Mouse (Mus musculus): ENCODE results near the gene Olfr1275. TPM values are rescaled to one million over a fixed set of nuclear protein-coding genes. Genes with fewer than 3 reads are reported as not detected.

Olfr1275 gene
- polyA plus RNA-seq (2012; rRNA removed) (not detected in 2 replicates), polyA plus RNA-seq (2014; fragmentation: Nextera tagmentation; extraction: Ambion mirVana) (not detected in 2 replicates)

DNA sequence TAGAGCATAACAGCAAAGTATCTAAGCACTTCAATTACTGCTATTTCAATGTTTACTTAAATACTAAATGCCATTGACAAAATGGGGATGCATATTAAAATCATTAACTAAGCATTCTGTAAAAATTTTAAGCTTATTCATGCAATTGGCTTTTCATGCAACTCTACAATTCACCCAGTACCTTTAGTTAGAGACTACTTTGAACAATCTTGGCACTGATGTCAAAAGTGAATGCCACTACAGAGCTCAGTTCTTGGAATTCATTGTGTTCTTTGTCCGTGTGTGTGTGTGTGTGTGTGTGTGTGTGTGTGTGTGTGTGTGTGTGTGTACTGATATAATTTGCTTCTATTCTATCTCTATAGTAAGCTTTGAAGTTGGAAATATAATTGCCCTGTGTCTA lies at the start of gene Olfr1275:
Gene Olfr1275 (minus strand): TSS at position 101 of the 400 bp plus-strand sequence.
- no peak within 1 kb of the TSS for H3K4me3 ChIP-seq (ENCODE audit: insufficient read depth in 1 of 2, low read depth in 2 of 2, low read length in 2 of 2)
- no peak for DNase-seq (ENCODE audit: low read depth in 3 of 3, low spot score in 3 of 3)
- H3K9me3 ChIP-seq (ENCODE audit: control insufficient read depth, low read length) = no peaks in the 10 kb centered on the region
- WGBS (ENCODE audit: insufficient replicate concordance) = 43% methylated on average over 1 of the region's 1 CpGs
- H3K27me3 ChIP-seq (ENCODE audit: control insufficient read depth, insufficient read depth, low read length) = no peaks in the 10 kb centered on the region
- H3K36me3 ChIP-seq (replicated peaks; ENCODE audit: control insufficient read depth, insufficient read depth, low read depth) = no peaks in the 10 kb centered on the region
- no peak within 1 kb of the TSS for H3K27ac ChIP-seq
- no peak within 1 kb of the TSS for H3K9ac ChIP-seq (replicated peaks)
- TF ChIP-seq EP300 (IDR thresholded peaks at IDR 0.05; ENCODE audit: low read depth) = no peak
- no peak for TF ChIP-seq CTCF (IDR thresholded peaks at IDR 0.05; ENCODE audit: low read depth)
- no peak within 1 kb of the TSS for H3K4me2 ChIP-seq (ENCODE audit: low read depth)
- no peaks in the 10 kb centered on the region for H3K4me1 ChIP-seq (replicated peaks; ENCODE audit: control insufficient read depth in 2 of 2, insufficient read depth in 2 of 2, low read length in 1 of 2)
- no peak for ATAC-seq (ENCODE audit: insufficient read depth)

DNA sequence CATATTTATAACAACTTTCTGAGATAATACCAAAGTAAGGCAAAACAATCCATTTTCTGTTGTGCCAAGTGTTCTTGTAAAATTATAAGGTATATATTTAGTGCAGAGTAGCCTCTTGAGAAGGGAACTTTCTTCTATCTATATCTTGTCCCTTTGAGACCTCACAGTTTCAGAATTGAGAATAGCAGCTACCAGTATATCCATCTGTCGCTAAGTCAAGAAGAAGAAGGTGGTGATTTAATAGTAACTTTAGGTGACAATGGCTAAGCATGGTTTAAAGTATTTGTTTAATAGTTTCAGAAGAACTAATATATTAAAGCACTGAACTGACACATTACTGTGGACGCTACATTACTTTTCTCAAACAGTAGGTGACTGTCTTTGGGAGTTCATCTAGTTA lies 38.9 kb upstream of the Olfr1275 start, which contains the start of gene Olfr1277:
Gene Olfr1277 (minus strand): TSS at position 101 of the 400 bp plus-strand sequence.
- DNase-seq (ENCODE audit: low read depth in 3 of 3, low spot score in 3 of 3) (no peak), ATAC-seq (ENCODE audit: insufficient read depth) (no peak)
- Histone ChIP-seq H3K36me3 (replicated peaks; ENCODE audit: control insufficient read depth, insufficient read depth, low read depth) (no peaks in the 10 kb centered on the region), H3K27me3 (ENCODE audit: control insufficient read depth, insufficient read depth, low read length) (no peaks in the 10 kb centered on the region), H3K9me3 (ENCODE audit: control insufficient read depth, low read length) (no peaks in the 10 kb centered on the region), H3K27ac (no peak within 1 kb of the TSS), H3K4me2 (ENCODE audit: low read depth) (no peak within 1 kb of the TSS), H3K4me1 (replicated peaks; ENCODE audit: control insufficient read depth in 2 of 2, insufficient read depth in 2 of 2, low read length in 1 of 2) (no peaks in the 10 kb centered on the region), H3K4me3 (ENCODE audit: insufficient read depth in 1 of 2, low read depth in 2 of 2, low read length in 2 of 2) (no peak within 1 kb of the TSS), H3K9ac (replicated peaks) (no peak within 1 kb of the TSS)
- 45% methylated on average over 2 of the region's 2 CpGs for WGBS (ENCODE audit: insufficient replicate concordance)
- no peak for TF ChIP-seq EP300 (IDR thresholded peaks at IDR 0.05; ENCODE audit: low read depth)
- TF ChIP-seq CTCF (IDR thresholded peaks at IDR 0.05; ENCODE audit: low read depth) = no peak

DNA sequence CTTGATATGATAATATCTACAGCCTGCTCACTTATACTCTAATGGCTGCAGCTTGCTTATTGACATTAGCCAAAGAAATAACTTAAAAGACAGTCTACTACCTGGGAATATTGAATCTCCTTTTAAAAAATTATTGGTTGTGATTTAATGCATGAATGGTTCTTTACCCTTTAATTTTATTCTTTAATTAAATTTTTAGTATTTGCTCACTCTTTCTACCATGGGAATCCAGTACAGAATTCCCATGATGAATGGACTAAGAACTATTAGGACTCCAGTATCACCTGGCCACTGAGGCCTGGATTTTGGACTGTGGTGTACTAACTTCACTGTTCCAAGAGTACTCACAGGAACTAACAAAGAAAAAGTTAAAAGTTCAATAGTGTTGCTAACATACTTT lies 19.1 kb upstream of the Olfr1275 start, which contains the start of gene Olfr1276:
Gene Olfr1276 (plus strand): TSS at position 301 of the 400 bp plus-strand sequence.
- H3K9me3 ChIP-seq (ENCODE audit: control insufficient read depth, low read length) = no peaks in the 10 kb centered on the region
- no peak within 1 kb of the TSS for H3K4me2 ChIP-seq (ENCODE audit: low read depth)
- H3K36me3 ChIP-seq (replicated peaks; ENCODE audit: control insufficient read depth, insufficient read depth, low read depth) = no peaks in the 10 kb centered on the region
- no peak for DNase-seq (ENCODE audit: low read depth in 3 of 3, low spot score in 3 of 3)
- H3K9ac ChIP-seq (replicated peaks) = no peak within 1 kb of the TSS
- TF ChIP-seq EP300 (IDR thresholded peaks at IDR 0.05; ENCODE audit: low read depth) (no peak), CTCF (IDR thresholded peaks at IDR 0.05; ENCODE audit: low read depth) (no peak)
- no peaks in the 10 kb centered on the region for H3K4me1 ChIP-seq (replicated peaks; ENCODE audit: control insufficient read depth in 2 of 2, insufficient read depth in 2 of 2, low read length in 1 of 2)
- H3K27me3 ChIP-seq (ENCODE audit: control insufficient read depth, insufficient read depth, low read length) = no peaks in the 10 kb centered on the region
- ATAC-seq (ENCODE audit: insufficient read depth) = no peak
- no peak within 1 kb of the TSS for H3K27ac ChIP-seq
- no peak within 1 kb of the TSS for H3K4me3 ChIP-seq (ENCODE audit: insufficient read depth in 1 of 2, low read depth in 2 of 2, low read length in 2 of 2)

DNA sequence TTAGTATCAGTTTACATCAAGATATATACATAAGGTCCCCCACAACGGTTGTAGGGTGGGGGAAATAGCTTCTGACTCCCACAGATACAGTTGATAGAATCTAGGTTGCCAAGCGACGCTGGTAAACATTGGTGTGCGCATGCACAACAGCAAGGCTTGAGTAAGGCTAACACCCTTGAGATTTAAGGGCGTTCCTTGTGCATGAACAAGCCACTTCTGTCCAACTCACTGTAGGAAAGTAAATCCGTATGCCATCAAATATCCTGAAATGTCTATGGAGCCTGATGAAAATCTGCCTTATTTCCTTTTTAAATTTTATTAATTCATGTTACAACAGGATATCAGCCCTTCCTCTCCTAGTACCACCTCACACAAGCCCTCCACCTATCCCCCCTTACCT lies 5.6 kb downstream of the Olfr1275 start, which contains the start of gene 4930430A15Rik:
Gene 4930430A15Rik (minus strand): TSS at position 101 of the 400 bp plus-strand sequence.
- Histone ChIP-seq H3K9me3 (ENCODE audit: control insufficient read depth, low read length) (no peaks in the 10 kb centered on the region), H3K27me3 (ENCODE audit: control insufficient read depth, insufficient read depth, low read length) (no peaks in the 10 kb centered on the region), H3K36me3 (replicated peaks; ENCODE audit: control insufficient read depth, insufficient read depth, low read depth) (no peaks in the 10 kb centered on the region), H3K4me1 (replicated peaks; ENCODE audit: control insufficient read depth in 2 of 2, insufficient read depth in 2 of 2, low read length in 1 of 2) (no peaks in the 10 kb centered on the region), H3K4me3 (ENCODE audit: insufficient read depth in 1 of 2, low read depth in 2 of 2, low read length in 2 of 2) (no peak within 1 kb of the TSS), H3K9ac (replicated peaks) (no peak within 1 kb of the TSS), H3K4me2 (ENCODE audit: low read depth) (no peak within 1 kb of the TSS), H3K27ac (no peak within 1 kb of the TSS)
- DNase-seq (ENCODE audit: low read depth in 3 of 3, low spot score in 3 of 3) = no peak
- TF ChIP-seq EP300 (IDR thresholded peaks at IDR 0.05; ENCODE audit: low read depth) = no peak
- no peak for ATAC-seq (ENCODE audit: insufficient read depth)
- WGBS (ENCODE audit: insufficient replicate concordance) = 61% methylated on average over 6 of the region's 6 CpGs

GRCm38 (mm10) chr2:111182068-111182467 lies 53.0 kb downstream of the Olfr1275 start:
- WGBS (ENCODE audit: insufficient replicate concordance) = 81% methylated on average over 11 of the region's 11 CpGs
- H3K27me3 ChIP-seq (ENCODE audit: control insufficient read depth, insufficient read depth, low read length) = no peaks in the 10 kb centered on the region
- H3K4me3 ChIP-seq (ENCODE audit: insufficient read depth in 1 of 2, low read depth in 2 of 2, low read length in 2 of 2) = no peak overlapping the region

More at GRCm38 (mm10) chr2:111182068-111182467, 53.0 kb downstream of the Olfr1275 start:
- H3K36me3 ChIP-seq (replicated peaks; ENCODE audit: control insufficient read depth, insufficient read depth, low read depth) = no peaks in the 10 kb centered on the region
- DNase-seq (ENCODE audit: low read depth in 3 of 3, low spot score in 3 of 3) (no peak), ATAC-seq (ENCODE audit: insufficient read depth) (no peak)
- H3K9me3 ChIP-seq (ENCODE audit: control insufficient read depth, low read length) = no peaks in the 10 kb centered on the region
- H3K4me2 ChIP-seq (ENCODE audit: low read depth) = no peak overlapping the region
- H3K9ac ChIP-seq (replicated peaks) = no peak overlapping the region
- no peak overlapping the region for H3K27ac ChIP-seq
- no peak for TF ChIP-seq CTCF (IDR thresholded peaks at IDR 0.05; ENCODE audit: low read depth)
- no peak for TF ChIP-seq EP300 (IDR thresholded peaks at IDR 0.05; ENCODE audit: low read depth)
- H3K4me1 ChIP-seq (replicated peaks; ENCODE audit: control insufficient read depth in 2 of 2, insufficient read depth in 2 of 2, low read length in 1 of 2) = no peaks in the 10 kb centered on the region

Other genes with a start within 250 kb of the Olfr1275 start
- not detected in 2 replicates for gene Gm13941, start 129.3 kb downstream of the Olfr1275 start, polyA plus RNA-seq (2012; rRNA removed)
- gene Gm13941, start 129.3 kb downstream of the Olfr1275 start, polyA plus RNA-seq (2014; fragmentation: Nextera tagmentation; extraction: Ambion mirVana) = not detected in 2 replicates
- not detected in 2 replicates for gene Gm15130, start 82.3 kb downstream of the Olfr1275 start, polyA plus RNA-seq (2012; rRNA removed)
- not detected in 2 replicates for gene Gm15130, start 82.3 kb downstream of the Olfr1275 start, polyA plus RNA-seq (2014; fragmentation: Nextera tagmentation; extraction: Ambion mirVana)
- gene 4930430A15Rik, start 5.7 kb downstream of the Olfr1275 start, polyA plus RNA-seq (2012; rRNA removed) = not detected in 2 replicates
- not detected in 2 replicates for gene 4930430A15Rik, start 5.7 kb downstream of the Olfr1275 start, polyA plus RNA-seq (2014; fragmentation: Nextera tagmentation; extraction: Ambion mirVana)
- gene Olfr1276, start 19.2 kb upstream of the Olfr1275 start, polyA plus RNA-seq (2012; rRNA removed) = not detected in 2 replicates
- not detected in 2 replicates for gene Olfr1276, start 19.2 kb upstream of the Olfr1275 start, polyA plus RNA-seq (2014; fragmentation: Nextera tagmentation; extraction: Ambion mirVana)
- gene Olfr1277, start 38.8 kb upstream of the Olfr1275 start, polyA plus RNA-seq (2012; rRNA removed) = not detected in 2 replicates
- gene Olfr1277, start 38.8 kb upstream of the Olfr1275 start, polyA plus RNA-seq (2014; fragmentation: Nextera tagmentation; extraction: Ambion mirVana) = not detected in 2 replicates
- not detected in 2 replicates for gene Olfr1278, start 54.9 kb upstream of the Olfr1275 start, polyA plus RNA-seq (2012; rRNA removed)
- not detected in 2 replicates for gene Olfr1278, start 54.9 kb upstream of the Olfr1275 start, polyA plus RNA-seq (2014; fragmentation: Nextera tagmentation; extraction: Ambion mirVana)
- not detected in 2 replicates for gene Olfr1279, start 65.3 kb upstream of the Olfr1275 start, polyA plus RNA-seq (2012; rRNA removed)
- not detected in 2 replicates for gene Olfr1279, start 65.3 kb upstream of the Olfr1275 start, polyA plus RNA-seq (2014; fragmentation: Nextera tagmentation; extraction: Ambion mirVana)
- not detected in 2 replicates for gene Olfr1280, start 78.7 kb upstream of the Olfr1275 start, polyA plus RNA-seq (2012; rRNA removed)
- gene Olfr1280, start 78.7 kb upstream of the Olfr1275 start, polyA plus RNA-seq (2014; fragmentation: Nextera tagmentation; extraction: Ambion mirVana) = not detected in 2 replicates
- gene Olfr1281, start 91.2 kb upstream of the Olfr1275 start, polyA plus RNA-seq (2012; rRNA removed) = not detected in 2 replicates
- not detected in 2 replicates for gene Olfr1281, start 91.2 kb upstream of the Olfr1275 start, polyA plus RNA-seq (2014; fragmentation: Nextera tagmentation; extraction: Ambion mirVana)
- not detected in 2 replicates for gene Olfr1282, start 100.8 kb upstream of the Olfr1275 start, polyA plus RNA-seq (2012; rRNA removed)
- not detected in 2 replicates for gene Olfr1282, start 100.8 kb upstream of the Olfr1275 start, polyA plus RNA-seq (2014; fragmentation: Nextera tagmentation; extraction: Ambion mirVana)
- gene Olfr1283, start 131.5 kb upstream of the Olfr1275 start, polyA plus RNA-seq (2012; rRNA removed) = not detected in 2 replicates
- gene Olfr1283, start 131.5 kb upstream of the Olfr1275 start, polyA plus RNA-seq (2014; fragmentation: Nextera tagmentation; extraction: Ambion mirVana) = not detected in 2 replicates
- gene Olfr1284, start 140.2 kb upstream of the Olfr1275 start, polyA plus RNA-seq (2012; rRNA removed) = not detected in 2 replicates
- gene Olfr1284, start 140.2 kb upstream of the Olfr1275 start, polyA plus RNA-seq (2014; fragmentation: Nextera tagmentation; extraction: Ambion mirVana) = not detected in 2 replicates
- not detected in 2 replicates for gene Olfr1286, start 187.8 kb upstream of the Olfr1275 start, polyA plus RNA-seq (2012; rRNA removed)
- gene Olfr1286, start 187.8 kb upstream of the Olfr1275 start, polyA plus RNA-seq (2014; fragmentation: Nextera tagmentation; extraction: Ambion mirVana) = not detected in 2 replicates
- not detected in 2 replicates for gene Olfr1287, start 213.9 kb upstream of the Olfr1275 start, polyA plus RNA-seq (2012; rRNA removed)
- not detected in 2 replicates for gene Olfr1287, start 213.9 kb upstream of the Olfr1275 start, polyA plus RNA-seq (2014; fragmentation: Nextera tagmentation; extraction: Ambion mirVana)
- not detected in 2 replicates for gene Olfr1288, start 238.8 kb upstream of the Olfr1275 start, polyA plus RNA-seq (2012; rRNA removed)
- not detected in 2 replicates for gene Olfr1288, start 238.8 kb upstream of the Olfr1275 start, polyA plus RNA-seq (2014; fragmentation: Nextera tagmentation; extraction: Ambion mirVana)
- gene Olfr1289, start 245.5 kb upstream of the Olfr1275 start, polyA plus RNA-seq (2012; rRNA removed) = not detected in 2 replicates
- not detected in 2 replicates for gene Olfr1289, start 245.5 kb upstream of the Olfr1275 start, polyA plus RNA-seq (2014; fragmentation: Nextera tagmentation; extraction: Ambion mirVana)